Mouse (Mus musculus) frontal cortex, adult 2 months (tissue): Measurements from ENCODE around the gene D430041D05Rik. TPM values are rescaled to one million over a fixed set of nuclear protein-coding genes. Genes with fewer than 3 reads are reported as not detected.

Experiments
- DNase-seq, 2 experiments: peaks; one replicate each; pipeline ENCODE4 v3.0.0; 2022; ENCODE audit warnings: low spot score in 1 of 2; ENCODE audit errors: extremely low spot score in 1 of 2
- polyA plus RNA-seq: library from polyadenylated mRNA; depleted of rRNA; stranded (reverse); fragments of >200 nt; gene quantifications from 2 replicates; pipeline ENCODE4 v1.2.3, GENCODE M21; 2012

Gene D430041D05Rik
- polyA plus RNA-seq, 1 experiment, result 28.6 TPM

DNA sequence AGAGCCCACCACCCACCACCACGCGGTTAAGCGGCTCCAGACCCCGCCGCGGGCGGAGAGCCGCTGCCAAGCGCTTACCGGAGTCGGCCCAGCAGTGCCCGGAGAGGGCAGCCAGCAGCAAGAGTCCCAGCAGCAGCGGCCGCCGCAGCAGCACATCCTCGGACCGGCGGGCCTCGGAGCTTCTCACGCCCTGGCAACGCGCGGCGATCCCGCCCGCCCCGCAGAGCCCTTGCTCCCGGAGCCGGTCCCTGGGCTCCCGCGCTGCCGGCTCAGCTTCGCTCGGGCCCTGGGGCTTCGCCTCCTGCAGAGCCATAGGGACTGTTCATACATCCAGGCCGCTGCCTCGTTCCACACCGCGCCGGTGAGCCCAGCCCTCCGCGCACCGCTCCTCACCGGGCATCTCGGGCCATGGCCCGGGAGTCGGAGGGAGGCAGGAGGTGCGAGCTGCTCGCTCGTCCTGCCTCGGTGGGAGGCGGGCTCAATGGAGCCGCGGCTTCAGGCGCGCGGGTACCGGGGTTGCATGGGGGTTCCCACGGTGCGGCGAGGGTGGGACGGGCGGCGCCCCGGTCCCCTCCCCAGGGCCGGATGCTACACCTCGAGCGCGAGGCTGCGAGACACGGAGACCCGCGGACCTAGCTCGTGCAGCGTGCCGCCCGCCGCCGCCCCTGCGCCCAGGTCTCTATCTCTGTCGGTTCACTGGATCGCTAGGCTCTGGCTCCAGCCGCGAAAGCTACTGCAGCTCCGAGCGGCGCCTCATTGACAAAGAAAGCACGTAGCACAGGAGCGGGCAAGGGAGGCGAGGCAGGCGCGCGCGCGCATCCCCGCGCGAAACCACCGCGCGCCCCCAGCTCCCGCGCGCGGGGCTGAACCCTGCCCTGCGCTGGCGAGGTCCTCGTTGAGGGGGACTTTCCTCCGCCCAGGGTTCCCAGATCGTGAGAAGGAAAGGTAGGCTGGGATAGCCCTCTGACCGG is 677 bp downstream of the D430041D05Rik start:
- peak in 1 of 2 experiments; percentile 66 for DNase-seq

DNA sequence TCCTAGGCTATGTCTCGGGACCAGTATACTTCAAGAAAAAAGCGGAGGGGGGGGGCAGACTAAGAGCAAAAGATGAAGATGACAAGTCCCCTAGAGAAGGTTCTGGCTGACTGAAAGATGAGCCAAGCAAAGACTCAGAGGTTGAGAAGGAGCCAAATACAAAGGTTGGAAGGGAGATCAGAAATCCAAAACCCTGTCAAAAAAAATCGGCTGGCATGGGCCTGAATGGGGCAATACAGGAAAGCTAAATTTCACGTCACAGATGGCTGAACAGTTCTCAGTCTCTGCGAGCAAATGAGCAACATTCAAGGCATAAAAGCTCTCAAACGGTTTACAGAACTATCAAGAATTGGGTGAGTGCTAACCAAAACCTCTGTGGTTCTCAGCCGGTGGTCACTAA is 2.5 kb downstream of the D430041D05Rik start:
- DNase-seq, result no peak

- DNase-seq, result no peak
Measured at GRCm38 (mm10) chr2:104407913-104408312, 2.9 kb downstream of the D430041D05Rik start.

GRCm38 (mm10) chr2:104404036-104404435 is 6.8 kb downstream of the D430041D05Rik start:
- no peak for DNase-seq

GRCm38 (mm10) chr2:104398651-104399290 is 12.0 kb downstream of the D430041D05Rik start:
- DNase-seq, result no peak

GRCm38 (mm10) chr2:104395961-104396360 is 14.9 kb downstream of the D430041D05Rik start:
- DNase-seq, result no peak

DNA sequence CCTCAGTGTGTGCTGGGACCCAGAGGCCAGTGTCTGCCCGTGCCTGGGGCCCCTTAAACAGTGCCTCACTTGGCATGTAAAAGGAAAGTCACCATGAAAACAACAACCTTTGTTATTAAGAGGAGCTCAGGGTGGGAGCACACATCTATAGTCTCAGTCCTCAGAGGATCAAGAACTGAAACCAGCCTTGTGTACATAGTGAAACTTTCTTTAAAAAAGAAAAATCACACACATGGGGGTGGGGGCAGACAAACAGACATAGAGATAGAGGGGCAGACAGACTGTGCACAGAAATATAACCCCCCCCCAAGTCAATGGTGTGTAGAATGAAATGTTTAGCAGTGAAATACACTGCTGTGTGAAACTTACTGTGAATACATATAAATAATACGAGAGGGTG is 16.0 kb downstream of the D430041D05Rik start:
- DNase-seq, result no peak

DNA sequence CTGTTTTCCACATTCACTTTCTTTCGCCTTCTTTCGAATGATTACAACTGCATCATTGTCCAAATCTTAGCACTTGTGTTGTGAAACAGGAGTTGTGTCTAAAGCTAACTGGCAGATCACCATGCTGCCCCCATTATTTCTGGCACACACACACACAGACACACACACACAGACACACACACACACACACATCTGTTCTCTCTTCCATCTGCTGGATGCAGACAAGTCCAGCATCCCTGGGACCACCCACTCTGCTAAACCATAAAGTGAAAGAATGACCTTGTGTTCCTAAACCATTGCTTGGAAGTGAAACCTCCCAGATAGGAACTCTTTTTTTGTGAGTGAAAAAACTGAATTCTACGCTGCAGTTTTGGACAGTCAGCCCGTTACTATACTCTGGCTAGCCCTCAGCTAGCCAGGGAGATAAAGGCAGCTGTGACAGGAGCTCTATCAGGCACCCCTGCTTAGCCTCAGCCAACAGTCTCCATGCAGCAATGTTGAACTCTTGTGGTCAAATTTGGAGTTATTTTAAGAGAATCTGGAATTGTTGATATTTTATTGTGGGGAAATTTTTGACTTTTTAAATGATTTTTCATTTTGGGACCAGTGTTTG is 18.0 kb downstream of the D430041D05Rik start:
- DNase-seq, result no peak

- DNase-seq, result no peak
Measured at GRCm38 (mm10) chr2:104389231-104389630, 21.6 kb downstream of the D430041D05Rik start.

DNA sequence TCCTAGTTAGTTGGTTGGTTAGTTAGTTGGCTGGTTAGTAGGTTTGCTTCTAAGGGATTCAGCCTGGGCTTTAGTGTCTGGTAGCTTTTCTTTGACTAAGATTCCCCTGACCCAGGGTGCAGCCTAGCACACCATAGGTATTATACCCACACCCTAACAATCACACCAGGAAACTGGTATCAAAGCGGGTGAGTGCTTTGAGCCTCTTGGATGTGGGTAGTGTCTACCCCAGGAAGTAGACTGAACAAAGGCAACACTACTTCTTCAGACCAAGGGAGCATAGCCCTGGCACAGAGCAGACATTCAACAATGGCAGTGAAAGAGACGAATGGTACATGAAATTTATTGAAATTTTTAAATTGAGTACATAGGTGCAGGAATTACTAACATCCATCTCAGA is 24.9 kb downstream of the D430041D05Rik start:
- DNase-seq, result no peak

GRCm38 (mm10) chr2:104383589-104383988 is 27.2 kb downstream of the D430041D05Rik start:
- no peak for DNase-seq

- DNase-seq, result peak in 1 of 2 experiments; percentile 36
Measured at GRCm38 (mm10) chr2:104382813-104383212, 28.0 kb downstream of the D430041D05Rik start.

GRCm38 (mm10) chr2:104379304-104379703 is 31.5 kb downstream of the D430041D05Rik start:
- no peak for DNase-seq

- DNase-seq, result no peak
Measured at GRCm38 (mm10) chr2:104378791-104379190, 32.0 kb downstream of the D430041D05Rik start.

- DNase-seq, result no peak
Measured at GRCm38 (mm10) chr2:104377990-104378389, 32.8 kb downstream of the D430041D05Rik start.

GRCm38 (mm10) chr2:104372156-104372555 is 38.7 kb downstream of the D430041D05Rik start:
- DNase-seq, result no peak

DNA sequence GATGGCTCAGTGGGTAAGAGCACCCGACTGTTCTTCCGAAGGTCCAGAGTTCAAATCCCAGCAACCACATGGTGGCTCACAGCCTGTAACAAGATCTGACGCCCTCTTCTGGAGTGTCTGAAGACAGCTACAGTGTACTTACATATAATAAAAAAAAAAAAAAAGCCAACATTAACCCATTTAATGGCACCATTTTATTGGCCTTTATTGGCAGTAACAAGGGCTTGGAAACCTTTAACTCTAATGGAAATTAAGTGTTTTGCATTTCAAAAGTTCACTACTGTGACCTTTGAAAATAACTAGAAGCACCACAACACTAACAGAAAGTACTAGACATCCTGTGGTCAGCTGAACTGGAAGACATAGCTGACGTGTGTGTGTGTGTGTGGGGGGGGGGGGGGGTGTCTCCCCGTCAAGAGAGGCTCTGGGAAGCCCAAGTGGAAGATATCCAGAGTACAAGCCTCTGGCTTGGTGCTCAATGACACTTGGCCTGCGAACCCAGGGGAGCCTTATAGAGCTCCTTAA is 39.1 kb downstream of the D430041D05Rik start:
- DNase-seq, result no peak

DNA sequence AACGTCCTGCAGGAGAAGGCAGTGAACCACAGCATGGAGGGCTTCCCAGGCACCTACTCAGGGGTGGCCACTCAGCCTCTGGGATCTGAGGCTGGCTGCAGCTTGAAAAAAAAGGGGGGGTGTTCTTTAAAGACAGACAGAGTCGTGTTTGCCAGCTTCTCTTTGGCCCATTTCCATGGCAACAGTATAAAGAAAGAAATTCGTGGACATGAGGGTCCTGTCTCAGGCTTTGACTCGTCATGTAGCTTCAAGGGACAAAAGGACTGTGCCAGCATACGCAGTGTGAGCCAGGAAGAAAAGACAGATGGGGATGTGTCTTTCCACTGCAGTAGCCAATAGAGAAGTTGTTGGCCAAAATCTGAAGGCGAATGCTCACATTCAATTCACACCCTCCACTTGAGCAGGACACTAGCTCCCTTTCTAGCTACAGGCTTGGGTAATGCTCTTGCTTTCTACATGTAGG is 42.9 kb downstream of the D430041D05Rik start:
- peak; percentile 38 to 50 for DNase-seq

- DNase-seq, result no peak
Measured at GRCm38 (mm10) chr2:104367291-104367690, 43.5 kb downstream of the D430041D05Rik start.

DNA sequence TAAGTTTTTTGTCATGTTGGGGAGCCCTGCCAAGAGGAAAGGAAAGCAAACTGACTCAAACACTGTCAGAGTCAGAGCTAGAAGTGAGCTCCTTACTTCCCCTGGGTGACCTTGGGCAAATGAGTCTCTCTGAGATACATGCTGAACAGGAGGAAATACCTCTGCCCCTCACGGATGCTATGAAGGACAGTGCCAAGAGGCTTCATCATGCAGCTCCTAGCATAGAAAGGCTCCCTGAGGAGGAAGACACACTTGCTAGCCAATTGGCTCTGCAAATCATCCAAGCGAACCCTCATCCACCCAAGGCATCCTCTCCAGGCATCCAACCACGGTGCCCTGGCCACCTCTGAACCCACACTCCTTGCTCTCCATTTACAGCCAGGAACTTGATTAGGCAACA is 51.5 kb downstream of the D430041D05Rik start:
- no peak for DNase-seq

GRCm38 (mm10) chr2:104358881-104359280 is 51.9 kb downstream of the D430041D05Rik start:
- DNase-seq, result no peak
